Mouse (Mus musculus) lung, adult 2 months (tissue): ENCODE data around the gene Nup155. TPM values are rescaled to one million over a fixed set of nuclear protein-coding genes. Genes with fewer than 3 reads are reported as not detected.

Experiments used
- DNase-seq: peaks from one replicate; pipeline ENCODE4 v3.0.0; 2022
- H3K4me1 ChIP-seq: fragments of 200-500 bp; 2 replicates; pipeline ENCODE4 v1.6.1; 2011; ENCODE audit warnings: low read length; ENCODE audit not compliant: control insufficient read depth, insufficient read depth
- H3K4me3 ChIP-seq: fragments of 200-500 bp; replicated peaks from 2 replicates; pipeline ENCODE3; 2011; ENCODE audit warnings: low read depth, mild to moderate bottlenecking, control low read depth, low read length; ENCODE audit errors: extremely low read depth
- CTCF ChIP-seq: fragments of 200-500 bp; IDR thresholded peaks from 2 replicates; pipeline ENCODE4 v1.5.1; 2011; ENCODE audit warnings: mild to moderate bottlenecking, low read length, control low read depth; ENCODE audit not compliant: insufficient read depth
- POLR2A ChIP-seq: fragments of 200-500 bp; IDR thresholded peaks from 2 replicates; pipeline ENCODE4 v1.6.1; 2011; ENCODE audit warnings: low read depth, mild to moderate bottlenecking, control low read depth, low read length, borderline replicate concordance; ENCODE audit errors: extremely low read depth
- WGBS: fragments of 180-500 bp; shearing (Covaris S2); methylation state at CpG from one replicate; pipeline ENCODE4 v1.1.7; 2018; 5-methylcytosine and 5-hydroxymethylcytosine counted together
- polyA plus RNA-seq: library from polyadenylated mRNA; depleted of rRNA; stranded (reverse); fragments of >200 nt; gene quantifications from 2 replicates; pipeline ENCODE4 v1.2.3, GENCODE M21; 2012; rRNA removed

Nup155 gene
- polyA plus RNA-seq, 1 experiment, result 7.6 TPM

- no peaks in the 10 kb centered on the region for H3K4me1 ChIP-seq
- DNase-seq, result no peak
- no peak overlapping the region for H3K4me3 ChIP-seq
- 92% methylated on average over 3 of the region's 3 CpGs for WGBS
- TF ChIP-seq CTCF (no peak), POLR2A (no peak)
Measured at GRCm38 (mm10) chr15:8189563-8189962, 80.5 kb downstream of the Nup155 start.

DNA sequence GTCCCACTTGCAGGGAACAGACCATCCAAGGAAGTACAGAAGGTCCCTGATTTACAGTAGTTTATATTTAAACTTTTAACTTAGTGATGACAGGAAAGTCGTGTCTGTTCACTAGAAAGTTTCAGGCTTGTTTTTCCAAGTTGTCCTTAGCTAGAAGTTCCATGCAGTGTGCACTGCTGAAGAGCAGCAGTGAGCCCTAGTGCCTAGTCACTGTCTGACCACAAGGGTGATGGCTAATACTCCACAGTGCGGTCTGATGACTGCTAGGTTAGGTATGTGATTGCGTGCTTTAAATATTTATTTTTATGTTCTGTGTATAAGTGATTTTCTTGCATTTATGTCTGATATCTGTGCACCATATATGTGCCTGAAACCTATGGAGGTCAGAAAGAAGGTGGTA lies 81.4 kb downstream of the Nup155 start:
- H3K4me1 ChIP-seq, result no peaks in the 10 kb centered on the region
- DNase-seq, result no peak
- H3K4me3 ChIP-seq, result no peak overlapping the region
- TF ChIP-seq CTCF (no peak), POLR2A (no peak)
- WGBS, result 93% methylated on average over 3 of the region's 3 CpGs

GRCm38 (mm10) chr15:8200317-8200716 lies 91.2 kb downstream of the Nup155 start:
- no peak for DNase-seq
- TF ChIP-seq POLR2A (no peak), CTCF (no peak)

DNA sequence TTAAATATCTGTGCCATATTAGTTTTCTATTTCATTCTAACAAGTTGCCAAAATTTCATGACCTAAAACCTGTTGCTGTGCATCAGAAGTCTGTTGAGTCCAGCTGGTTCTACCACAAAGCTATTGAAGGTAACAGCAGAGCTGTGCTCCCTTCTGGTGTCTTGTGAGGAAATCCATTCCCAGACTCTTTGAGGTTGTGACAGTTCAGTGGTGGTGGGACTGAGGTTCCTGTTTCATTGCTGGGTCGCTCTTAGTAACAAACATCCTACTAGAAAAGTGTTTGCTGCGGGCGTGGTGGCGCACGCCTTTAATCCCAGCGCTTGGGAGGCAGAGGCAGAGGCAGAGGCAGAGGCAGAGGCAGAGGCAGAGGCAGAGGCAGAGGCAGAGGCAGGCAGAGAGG lies 99.3 kb downstream of the Nup155 start:
- H3K4me1 ChIP-seq, result no peaks in the 10 kb centered on the region
- H3K4me3 ChIP-seq, result no peak overlapping the region
- WGBS, result 90% methylated on average over 6 of the region's 6 CpGs
- no peak for DNase-seq
- TF ChIP-seq POLR2A, result no peak
- TF ChIP-seq CTCF, result no peak

More at GRCm38 (mm10) chr15:8200317-8200716, 91.2 kb downstream of the Nup155 start:
- Histone ChIP-seq H3K4me3 (no peak overlapping the region), H3K4me1 (no peaks in the 10 kb centered on the region)

Other genes starting within 250 kb of the Nup155 start
- 7.4 and 10.9 TPM in 2 replicates for gene Wdr70, start 10.1 kb upstream of the Nup155 start, polyA plus RNA-seq
- gene Cplane1, start 59.8 kb downstream of the Nup155 start, polyA plus RNA-seq, result 3.7 and 4.4 TPM in 2 replicates